Mouse (Mus musculus) cerebellum, postnatal 10 days (tissue): ENCODE data around the gene Fam71d.

Experiments
- DNase-seq, 2 experiments: peaks; one replicate each; pipeline ENCODE4 v3.0.0; 2021; ENCODE audit warnings: mixed read lengths in 2 of 2

The Fam71d gene

DNA sequence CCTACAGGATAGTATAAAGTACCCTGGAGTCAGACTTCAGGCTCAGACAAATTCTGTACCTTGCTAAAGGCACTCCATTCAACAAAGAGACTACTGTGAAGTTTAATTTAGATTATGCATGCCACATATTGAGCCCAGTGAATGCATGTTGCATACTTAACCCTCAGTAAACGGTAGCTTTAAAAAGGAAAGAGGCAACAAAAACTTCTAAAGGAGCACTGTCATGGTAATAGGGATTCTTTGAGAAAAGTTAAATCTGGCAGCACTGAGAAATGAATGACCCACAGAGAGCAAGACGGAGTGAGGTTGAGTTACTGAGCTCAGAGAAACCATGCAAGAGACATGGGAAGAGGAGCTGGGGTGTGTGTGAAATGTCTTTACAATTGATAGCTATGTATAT, 86.6 kb downstream of the Fam71d start:
- no peak for DNase-seq

DNA sequence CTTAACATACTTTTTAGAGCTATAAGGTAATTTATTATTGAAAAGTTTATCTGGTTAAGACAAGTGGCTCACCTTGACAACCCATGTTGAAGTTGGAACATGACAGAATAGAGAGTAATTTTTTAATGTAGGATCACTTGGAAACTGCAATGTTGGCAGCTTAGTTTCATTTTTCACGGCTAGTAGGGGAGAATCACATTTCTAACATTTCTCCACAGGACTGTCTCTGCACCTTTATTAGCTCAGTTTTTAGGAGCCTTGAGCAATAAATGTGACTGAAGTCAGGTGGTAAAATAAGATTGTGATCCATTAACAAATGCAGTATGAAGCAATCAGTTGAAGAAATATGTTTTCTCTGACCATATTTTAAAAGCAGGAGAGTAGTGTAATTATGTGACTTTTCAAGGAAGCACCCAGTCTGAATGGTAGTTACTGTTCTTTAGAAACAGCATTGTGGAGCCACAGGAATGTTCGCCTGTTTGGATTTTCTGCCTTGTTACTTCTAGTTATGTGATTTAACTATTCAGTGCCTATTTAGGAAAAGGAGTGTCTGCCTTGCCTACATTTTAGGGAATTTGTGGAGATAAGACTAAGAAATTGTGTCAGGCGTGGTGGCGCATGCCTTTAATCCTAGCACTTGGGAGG, 87.2 kb downstream of the Fam71d start:
- DNase-seq, result no peak
